Mouse (Mus musculus) gastrocnemius, postnatal 14 days (tissue): ENCODE measurements around the gene Gm45837. TPM values are rescaled to one million over a fixed set of nuclear protein-coding genes. Genes with fewer than 3 reads are reported as not detected.

ENCODE experiments used
- DNase-seq: peaks from one replicate; pipeline ENCODE4 v3.0.0; 2021; ENCODE audit warnings: mixed read lengths
- intact Hi-C: fragments of 180-260 bp; cut with DNase I; formaldehyde crosslinking; loops from one replicate; pipeline ENCODE4 v1.15.1; 2025; ENCODE audit warnings: low total_unique reads
- total RNA-seq, 2 experiments: library from RNA; stranded (reverse); gene quantifications; 2 replicates each; pipeline ENCODE4 v1.2.3; 2021

Gm45837 gene
- total RNA-seq, 2 experiments from 2014 or later = 2.3 to 6.4 TPM

DNA sequence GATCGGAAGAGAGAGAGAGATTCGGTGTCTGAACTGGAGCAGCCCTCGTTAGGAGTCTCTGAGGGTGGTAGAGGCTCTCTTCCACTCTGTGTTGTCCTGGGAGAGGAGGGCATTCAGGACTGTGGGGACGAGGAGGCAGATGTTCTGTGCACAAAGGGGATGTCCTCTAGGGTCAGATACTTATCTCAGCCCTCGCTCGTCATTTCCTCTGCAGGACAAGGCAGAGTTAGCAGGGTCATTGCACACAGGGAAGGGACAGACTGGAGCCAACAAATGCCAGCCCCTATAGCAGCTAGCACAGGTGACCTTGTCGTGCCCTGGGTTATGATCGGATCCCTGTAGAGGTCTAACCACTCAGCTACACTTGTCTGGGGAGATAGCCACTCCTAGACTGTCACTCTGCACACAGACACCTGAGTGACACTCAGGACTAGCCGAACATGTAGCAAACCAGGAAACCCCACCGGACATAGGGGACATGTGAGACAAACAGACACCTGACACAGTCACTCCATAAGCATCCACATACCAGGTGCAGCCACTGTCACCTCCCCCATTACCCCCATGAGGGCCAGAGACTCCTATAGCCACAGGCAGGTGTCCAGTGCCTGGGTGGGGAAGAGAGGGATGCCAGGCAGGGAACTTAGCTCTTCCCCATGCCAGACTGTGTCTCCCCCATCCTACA lies 49.4 kb downstream of the Gm45837 start:
- intact Hi-C loops = no loop called here
- DNase-seq = no peak

DNA sequence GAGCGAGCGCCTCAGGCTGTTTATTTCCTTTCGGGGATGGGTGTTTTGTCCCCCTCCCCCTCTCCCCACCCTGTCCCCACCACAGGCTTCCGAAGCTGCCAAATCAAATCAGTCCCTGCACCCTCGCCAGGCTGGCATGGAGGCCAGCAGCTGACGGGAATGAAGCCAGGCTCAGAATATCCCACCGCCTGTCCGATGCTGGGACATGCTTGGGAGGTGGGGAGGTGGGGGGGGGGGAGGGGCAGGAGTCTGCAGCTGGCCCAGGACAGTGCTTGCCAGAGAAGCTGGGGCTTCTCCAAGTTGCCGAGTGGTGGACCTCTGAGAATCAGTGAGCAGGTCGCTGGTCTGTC lies 49.9 kb downstream of the Gm45837 start:
- intact Hi-C loops = no loop called here
- DNase-seq = peak; percentile 78

DNA sequence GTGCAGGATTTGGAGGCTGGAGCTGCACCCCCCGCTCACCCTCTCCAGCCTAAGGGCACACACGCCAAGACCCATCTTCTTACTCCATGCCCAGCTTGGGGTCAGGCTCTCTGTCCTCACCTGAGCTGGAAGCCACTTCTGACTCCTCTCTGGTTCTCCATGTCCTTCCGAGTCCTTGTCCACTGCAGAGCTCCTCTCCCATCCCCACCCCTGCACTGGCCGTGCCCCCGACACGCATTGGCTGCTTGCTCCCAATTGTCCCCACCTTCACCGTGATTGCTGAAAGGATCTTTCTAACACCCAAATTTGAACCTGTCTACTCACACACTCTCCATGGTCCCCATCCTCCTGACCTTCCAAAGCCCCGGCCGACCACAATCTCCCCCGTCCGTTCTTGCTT lies 50.9 kb downstream of the Gm45837 start:
- DNase-seq = no peak
- intact Hi-C loops = no loop called here

- intact Hi-C loops = no loop called here
- DNase-seq = peak; percentile 60
These were observed 51.8 kb downstream of the Gm45837 start for GRCm38 (mm10) chr7:101462327-101463068.

- intact Hi-C loops = no loop called here
- DNase-seq = no peak
These were observed 53.1 kb downstream of the Gm45837 start for GRCm38 (mm10) chr7:101463665-101464271.

- intact Hi-C loops = no loop called here
- DNase-seq = no peak
These were observed 54.2 kb downstream of the Gm45837 start for GRCm38 (mm10) chr7:101464927-101465326.

DNA sequence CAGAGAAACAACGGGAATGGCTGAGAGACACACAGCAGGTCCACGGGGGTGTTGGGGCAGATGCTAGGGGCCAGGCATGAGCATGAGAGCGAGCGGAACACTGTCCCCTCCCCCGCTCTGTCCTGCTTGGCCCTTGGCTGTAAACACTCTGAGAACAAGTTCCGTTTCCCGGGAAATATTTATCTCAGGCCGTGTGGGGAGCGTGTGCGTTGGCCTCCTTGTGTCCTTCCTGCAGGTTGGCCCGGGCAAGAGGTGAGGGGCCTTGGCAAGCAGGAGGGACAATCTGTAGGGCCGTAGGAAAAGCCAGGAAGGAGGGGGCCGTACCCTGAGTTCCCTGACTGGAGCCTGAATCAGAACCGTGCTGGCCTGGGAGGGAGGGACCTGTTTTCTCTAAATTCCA lies 54.7 kb downstream of the Gm45837 start:
- intact Hi-C loops = no loop called here
- DNase-seq = peak; percentile 58

DNA sequence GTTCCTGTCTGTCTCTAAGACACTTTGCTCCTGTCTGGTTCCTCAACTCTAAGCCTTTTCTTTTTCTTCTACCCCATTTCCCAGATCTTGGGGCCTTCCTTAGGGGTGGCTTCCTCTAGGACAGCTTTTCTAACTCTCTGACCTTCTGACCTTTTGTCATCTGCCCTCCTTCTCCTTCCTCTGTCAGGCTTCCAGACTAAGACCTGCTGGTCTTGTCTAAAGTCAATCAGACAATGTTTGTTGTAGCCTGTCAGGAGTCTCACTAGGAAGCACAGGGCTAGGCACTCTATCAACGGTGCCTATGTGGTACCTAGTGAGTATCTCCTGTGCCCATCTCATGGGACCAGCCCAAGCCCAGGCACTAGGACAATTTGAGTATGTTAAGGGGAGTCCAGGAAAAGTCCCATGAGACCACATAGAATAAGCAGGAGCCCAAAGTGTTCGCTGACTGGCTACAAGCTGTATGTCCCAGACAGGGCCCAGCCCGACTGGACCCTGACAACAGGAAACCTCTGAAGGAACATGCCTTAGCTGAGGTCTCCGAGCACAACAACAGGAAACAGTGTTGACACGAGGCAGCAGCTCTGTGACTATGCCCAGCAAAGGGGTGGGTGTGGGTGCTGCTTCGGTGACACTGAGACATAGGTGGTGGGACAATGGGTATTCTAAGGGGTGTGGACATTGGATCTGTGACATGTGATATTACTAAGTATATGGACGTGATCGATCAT lies 55.3 kb downstream of the Gm45837 start:
- DNase-seq = no peak
- intact Hi-C loops = no loop called here

DNA sequence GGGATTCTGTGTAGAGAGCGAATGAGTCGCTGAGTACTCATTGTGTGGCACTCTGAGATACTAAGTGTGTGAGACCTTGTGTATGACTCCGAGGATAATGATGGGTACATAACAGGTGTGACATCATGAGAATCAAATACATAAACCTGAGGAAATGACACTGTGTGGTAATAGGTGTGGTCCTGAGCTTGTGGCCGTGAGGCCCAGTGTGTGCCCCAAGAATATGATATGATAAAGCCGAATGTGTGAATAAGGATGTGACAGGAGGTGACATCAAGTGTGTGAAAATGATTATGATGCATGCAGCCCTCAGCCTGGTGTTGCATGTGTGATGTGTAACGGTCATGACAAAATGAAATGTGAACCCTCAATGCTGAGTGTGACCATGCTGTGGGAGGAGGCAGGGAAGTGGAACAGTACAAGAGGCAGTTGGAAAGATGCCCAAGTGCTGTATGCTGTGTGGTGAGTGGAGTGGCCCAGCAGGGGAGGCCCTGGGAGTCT lies 55.9 kb downstream of the Gm45837 start:
- intact Hi-C loops = no loop called here
- no peak for DNase-seq

- DNase-seq = no peak
- intact Hi-C loops = no loop called here
These were observed 60.7 kb downstream of the Gm45837 start for GRCm38 (mm10) chr7:101471423-101471822.

GRCm38 (mm10) chr7:101471968-101472480 lies 61.3 kb downstream of the Gm45837 start:
- DNase-seq = no peak
- intact Hi-C loops = no loop called here

GRCm38 (mm10) chr7:101472598-101473558 lies 62.2 kb downstream of the Gm45837 start:
- intact Hi-C loops = no loop called here
- no peak for DNase-seq

DNA sequence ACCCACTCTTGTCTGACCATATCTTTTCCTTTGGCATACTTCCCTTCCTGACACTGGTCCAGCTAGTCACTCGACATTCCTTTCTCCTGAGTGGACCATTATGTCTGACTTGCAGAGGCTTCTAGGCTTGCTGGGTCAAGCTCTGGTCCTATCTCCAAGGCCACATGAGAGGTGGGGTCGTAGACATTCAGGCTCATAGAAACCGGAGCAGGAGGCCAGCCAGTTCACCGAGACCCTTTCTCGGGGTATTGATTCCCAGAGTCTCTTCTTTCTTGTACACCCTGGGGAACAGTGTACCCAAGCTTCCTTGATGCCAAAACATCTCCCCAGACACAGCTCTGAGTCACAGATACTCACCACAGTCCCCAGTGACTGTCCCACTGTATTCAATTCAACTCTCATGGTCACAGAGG lies 63.7 kb downstream of the Gm45837 start:
- DNase-seq = no peak
- intact Hi-C loops = no loop called here

DNA sequence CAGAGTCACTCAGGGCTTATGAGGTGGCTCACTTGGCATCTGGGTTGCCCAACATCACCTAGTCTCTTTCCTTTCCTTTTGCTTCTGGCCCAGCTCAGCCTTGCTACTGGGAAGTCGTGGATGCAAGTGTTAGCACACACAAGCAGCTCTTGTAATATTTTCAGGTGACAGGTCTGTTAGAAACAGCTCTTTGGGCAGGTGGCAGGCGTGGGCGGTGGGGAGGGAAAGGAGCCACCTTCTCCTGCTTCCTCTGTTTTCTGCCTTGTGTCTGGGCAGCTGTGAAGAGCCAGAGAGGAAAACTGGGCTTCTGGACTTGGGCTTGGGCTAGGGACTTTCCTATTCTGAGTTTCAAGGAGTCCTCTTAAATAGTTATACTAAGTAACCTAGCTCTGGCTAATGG lies 65.3 kb downstream of the Gm45837 start:
- intact Hi-C loops = no loop called here
- no peak for DNase-seq

- DNase-seq = no peak
- intact Hi-C loops = no loop called here
These were observed 65.8 kb downstream of the Gm45837 start for GRCm38 (mm10) chr7:101476493-101476892.

DNA sequence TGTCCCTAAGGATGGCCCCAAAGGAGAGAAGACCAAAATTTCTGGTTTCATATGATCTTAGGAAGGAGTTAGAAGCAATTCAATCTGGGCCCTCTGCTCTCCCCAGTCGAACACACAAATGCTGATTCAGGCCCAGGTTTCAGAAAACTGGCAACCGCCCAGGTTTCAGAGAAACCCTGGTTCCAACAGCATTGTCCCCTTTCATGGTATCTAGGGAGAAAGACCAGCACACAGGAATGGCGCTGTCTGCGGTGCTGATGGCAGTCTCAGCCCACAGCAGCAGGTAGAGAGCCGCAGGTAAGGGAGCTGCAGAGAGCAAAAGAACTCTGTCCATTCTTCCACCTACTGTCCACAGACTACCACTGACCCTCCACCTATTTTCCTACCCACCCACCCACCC lies 66.5 kb downstream of the Gm45837 start:
- intact Hi-C loops = no loop called here
- DNase-seq = no peak

DNA sequence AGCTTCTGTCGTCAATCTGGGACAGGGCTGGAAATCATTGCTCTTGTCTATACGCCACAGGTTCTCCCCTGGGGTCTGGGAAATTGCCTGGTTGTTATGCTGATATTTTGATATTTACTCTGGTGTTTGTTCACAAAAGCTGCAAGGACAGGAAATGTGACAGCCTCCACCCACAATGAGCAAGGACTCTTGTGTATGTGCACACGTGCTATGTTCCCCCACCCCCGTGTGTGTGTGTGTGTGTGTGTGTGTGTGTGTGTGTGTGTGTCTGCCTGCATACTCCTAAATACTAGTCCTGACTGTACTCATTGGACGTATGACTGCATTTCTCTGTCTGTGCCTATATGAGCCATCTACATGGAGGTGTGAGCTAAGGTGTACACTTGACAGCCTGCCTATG lies 67.4 kb downstream of the Gm45837 start:
- intact Hi-C loops = no loop called here
- no peak for DNase-seq

DNA sequence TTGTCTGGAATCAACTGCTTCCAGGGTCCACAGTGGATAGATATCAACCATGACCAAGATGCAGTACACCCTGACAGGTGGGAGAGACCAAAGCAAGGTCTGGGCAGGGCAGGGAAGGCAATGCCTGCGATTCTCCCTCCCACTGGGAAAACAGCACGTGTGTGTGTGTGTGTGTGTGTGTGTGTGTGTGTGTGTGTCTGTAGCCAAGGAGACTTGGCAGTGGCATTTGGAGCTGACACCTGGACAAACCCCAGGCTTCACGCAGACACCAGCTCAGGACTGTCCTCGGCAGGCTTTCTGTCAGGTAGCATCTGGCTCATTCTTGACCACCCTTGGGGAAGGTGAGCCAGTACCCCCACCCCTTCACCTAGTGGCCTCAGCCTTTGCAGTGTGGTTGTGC lies 69.2 kb downstream of the Gm45837 start:
- intact Hi-C loops = no loop called here
- DNase-seq = no peak

- intact Hi-C loops = no loop called here
- DNase-seq = no peak
These were observed 70.0 kb downstream of the Gm45837 start for GRCm38 (mm10) chr7:101480671-101481070.
